Mouse (Mus musculus) kidney, adult 2 months (tissue): ENCODE results near the gene Clec10a.

Experiments used
- CTCF ChIP-seq: fragments of 200-500 bp; conservative IDR thresholded peaks from 2 replicates; pipeline ENCODE4 v1.5.1; 2011; ENCODE audit warnings: low read depth, mild to moderate bottlenecking, control low read depth, low read length, moderate library complexity, mixed read lengths; ENCODE audit not compliant: insufficient read depth, insufficient read length
- POLR2A ChIP-seq: fragments of 200-500 bp; IDR thresholded peaks from one replicate; pipeline ENCODE4 v1.6.1; 2011; ENCODE audit warnings: low read depth, low read length, control low read depth

GRCm38 (mm10) chr11:70171181-70171580 lies 15.2 kb downstream of the Clec10a start:
- no peak for TF ChIP-seq CTCF
- no peak for TF ChIP-seq POLR2A
